Mouse (Mus musculus) gastrocnemius, postnatal 14 days (tissue): ENCODE measurements around the gene Tmem129. TPM values are rescaled to one million over a fixed set of nuclear protein-coding genes. Genes with fewer than 3 reads are reported as not detected.

Experiments
- DNase-seq: peaks from one replicate; pipeline ENCODE4 v3.0.0; 2021; ENCODE audit warnings: mixed read lengths
- intact Hi-C: fragments of 180-260 bp; cut with DNase I; formaldehyde crosslinking; loops from one replicate; pipeline ENCODE4 v1.15.1; 2025; ENCODE audit warnings: low total_unique reads
- total RNA-seq, 2 experiments: library from RNA; stranded (reverse); gene quantifications; 2 replicates each; pipeline ENCODE4 v1.2.3; 2021

The Tmem129 gene
- total RNA-seq, 2 experiments from 2014 or later: 10.5 to 10.9 TPM

- intact Hi-C loops: loop anchor here (5.0 to 10.0 kb wide), 2 partner anchors 38 to 265 kb away; no protein-coding TSS in a partner anchor
These were observed 31.1 kb upstream of the Tmem129 start for GRCm38 (mm10) chr5:33689221-33689844.

DNA sequence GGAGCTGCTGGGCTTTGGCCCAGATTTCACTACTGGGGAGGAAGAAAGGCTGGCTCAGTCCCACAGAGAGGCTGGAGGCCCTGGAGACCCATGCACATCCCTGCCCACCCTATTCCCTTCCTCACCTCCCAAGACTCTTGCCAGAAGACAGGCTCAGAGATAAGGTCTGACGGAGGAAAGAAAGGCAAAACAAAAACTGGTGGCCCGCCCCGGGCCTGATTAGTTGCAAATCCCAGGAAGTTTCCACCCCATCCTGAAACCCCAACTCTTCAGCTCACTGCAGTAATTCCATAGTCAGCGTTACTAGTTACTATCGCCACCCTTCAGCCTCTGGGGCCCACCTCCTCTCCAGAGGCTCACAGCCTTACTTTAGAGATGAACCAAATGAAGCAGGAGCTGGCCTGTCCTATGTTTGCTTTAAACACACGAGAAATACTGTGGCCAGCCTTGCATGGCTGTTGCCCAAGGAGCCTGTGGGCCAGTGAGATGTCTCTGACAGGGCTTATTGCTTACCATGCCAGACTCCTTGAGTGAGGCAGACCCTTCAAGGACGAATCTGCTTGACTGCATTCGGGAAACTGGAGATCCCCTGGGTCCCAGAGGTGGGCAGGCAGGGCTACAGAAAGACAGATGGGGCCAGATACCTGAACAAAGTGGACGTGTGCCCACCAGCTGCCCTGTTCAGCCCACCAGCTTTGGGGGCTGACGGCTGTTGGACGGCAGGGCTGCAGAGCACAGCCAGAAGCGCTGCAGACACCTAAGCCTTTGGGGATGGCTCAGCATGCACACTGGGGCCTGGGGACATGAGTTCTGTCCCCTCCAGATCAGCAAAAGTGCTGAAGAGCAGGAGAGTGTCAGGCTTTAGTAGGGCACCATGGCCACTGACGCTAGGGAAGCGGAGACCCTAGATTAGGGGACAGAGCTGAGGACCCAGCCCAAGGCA is 30.3 kb upstream of the Tmem129 start:
- DNase-seq: no peak
- intact Hi-C loops: loop anchor here (5.0 to 10.0 kb wide), 2 partner anchors 39 to 266 kb away; no protein-coding TSS in a partner anchor

More at GRCm38 (mm10) chr5:33689221-33689844, 31.1 kb upstream of the Tmem129 start:
- no peak for DNase-seq

- DNase-seq: no peak
- intact Hi-C loops: loop anchor here (5.0 to 10.0 kb wide), 2 partner anchors 40 to 268 kb away; no protein-coding TSS in a partner anchor
These were observed 28.9 kb upstream of the Tmem129 start for GRCm38 (mm10) chr5:33687142-33687541.

GRCm38 (mm10) chr5:33684932-33685331 is 26.7 kb upstream of the Tmem129 start:
- intact Hi-C loops: loop anchor here (5.0 to 10.0 kb wide), 2 partner anchors 42 to 270 kb away; no protein-coding TSS in a partner anchor
- no peak for DNase-seq

DNA sequence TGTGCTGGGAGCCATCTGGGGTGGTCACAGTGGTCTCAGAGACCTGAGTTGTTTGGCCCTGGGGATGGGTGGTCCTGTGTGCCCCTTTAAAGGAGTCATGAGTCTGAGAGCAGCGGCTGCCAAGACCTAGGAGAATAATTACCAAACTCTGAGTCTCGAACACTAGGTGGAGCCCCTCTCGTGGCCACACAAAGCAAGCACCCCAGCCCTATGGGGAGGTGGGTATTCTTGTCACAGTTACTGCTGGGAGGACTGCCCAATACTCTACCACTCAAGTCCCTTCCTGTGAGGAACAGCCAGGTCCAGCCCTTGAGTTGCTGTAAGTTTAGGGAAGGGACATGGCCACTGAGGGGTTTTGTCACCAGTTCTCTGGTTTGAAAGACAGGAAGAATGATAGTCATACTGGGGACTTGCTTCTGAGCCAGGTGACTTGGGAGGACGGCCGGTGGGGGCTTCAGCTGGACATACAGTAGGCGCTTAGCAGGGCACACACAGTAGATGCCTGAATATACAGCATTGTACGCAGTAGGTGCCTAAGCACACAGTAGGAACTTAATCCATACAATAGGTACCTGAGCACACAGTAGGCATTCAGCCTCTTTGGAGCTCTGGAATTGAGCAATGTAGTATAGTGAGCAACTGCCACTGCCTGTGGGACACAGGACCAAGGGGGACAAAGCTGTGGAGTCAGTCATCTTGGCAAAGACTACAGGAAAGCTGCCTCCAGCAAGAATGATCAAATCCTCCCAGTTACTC is 25.9 kb upstream of the Tmem129 start:
- intact Hi-C loops: loop anchor here (10.0 kb wide), 1 partner anchor 271 kb away; no protein-coding TSS in a partner anchor
- DNase-seq: no peak

GRCm38 (mm10) chr5:33682963-33683362 is 24.7 kb upstream of the Tmem129 start:
- no peak for DNase-seq
- intact Hi-C loops: loop anchor here (10.0 kb wide), 1 partner anchor 272 kb away; no protein-coding TSS in a partner anchor

DNA sequence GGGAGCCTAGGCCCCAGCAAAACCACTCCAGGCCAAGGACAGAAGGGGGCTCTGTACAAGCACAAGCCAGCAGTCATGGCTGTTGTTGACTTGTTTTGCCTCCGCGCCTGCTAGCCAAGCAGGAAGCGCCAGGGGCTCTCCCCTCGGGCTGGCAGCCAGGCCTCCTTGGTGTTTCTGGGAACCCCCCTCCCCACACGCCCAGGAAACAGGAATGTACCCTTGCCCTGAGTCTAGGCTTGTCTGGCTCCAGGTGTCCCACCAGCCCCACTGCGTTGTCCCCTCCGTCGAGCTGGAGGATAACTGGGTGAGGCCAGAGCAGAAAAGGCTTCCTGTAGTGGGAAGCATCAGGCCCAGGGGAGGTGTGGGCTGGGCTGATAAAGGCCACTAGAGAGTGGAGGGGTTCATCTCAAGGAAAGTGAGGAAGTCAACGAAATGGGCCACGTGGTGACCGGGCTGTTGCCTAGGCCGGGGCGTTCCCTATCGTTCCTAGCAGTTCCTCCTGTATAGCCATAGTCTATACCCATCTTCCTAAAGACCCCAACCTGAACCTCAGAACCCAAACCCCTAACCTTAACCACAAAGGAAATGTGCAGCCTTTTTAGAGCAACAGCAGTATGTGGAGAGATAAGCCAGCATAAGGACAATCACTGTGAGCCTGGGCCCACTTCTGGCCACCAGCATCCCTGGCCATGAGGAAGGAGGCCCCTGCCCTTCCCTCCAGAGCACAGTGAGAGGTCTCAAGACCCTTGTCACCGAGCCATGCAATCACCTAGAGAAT is 23.6 kb upstream of the Tmem129 start:
- no peak for DNase-seq
- intact Hi-C loops: loop anchor here (10.0 kb wide), 1 partner anchor 273 kb away; no protein-coding TSS in a partner anchor

DNA sequence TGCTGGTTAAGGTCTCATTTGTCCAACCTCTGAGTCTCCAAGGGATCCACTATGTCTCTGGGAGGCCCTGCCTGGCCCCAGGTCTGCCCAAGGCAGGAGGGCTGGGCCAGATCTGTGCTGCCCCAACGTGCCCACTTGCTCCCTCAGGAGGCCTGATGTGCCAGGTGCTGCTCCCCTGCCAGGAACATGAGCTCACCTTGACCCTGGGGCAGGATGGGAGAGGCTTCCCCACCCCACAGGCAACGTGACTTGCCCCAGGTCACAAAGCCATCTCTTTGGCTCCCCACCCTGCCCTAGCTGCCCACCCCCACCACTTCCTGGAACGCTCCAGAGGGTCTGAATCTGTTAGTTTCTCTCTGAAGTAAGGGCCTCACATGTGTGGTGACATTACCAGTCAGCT is 22.8 kb upstream of the Tmem129 start:
- no peak for DNase-seq
- intact Hi-C loops: loop anchor here (10.0 kb wide), 1 partner anchor 274 kb away; no protein-coding TSS in a partner anchor

DNA sequence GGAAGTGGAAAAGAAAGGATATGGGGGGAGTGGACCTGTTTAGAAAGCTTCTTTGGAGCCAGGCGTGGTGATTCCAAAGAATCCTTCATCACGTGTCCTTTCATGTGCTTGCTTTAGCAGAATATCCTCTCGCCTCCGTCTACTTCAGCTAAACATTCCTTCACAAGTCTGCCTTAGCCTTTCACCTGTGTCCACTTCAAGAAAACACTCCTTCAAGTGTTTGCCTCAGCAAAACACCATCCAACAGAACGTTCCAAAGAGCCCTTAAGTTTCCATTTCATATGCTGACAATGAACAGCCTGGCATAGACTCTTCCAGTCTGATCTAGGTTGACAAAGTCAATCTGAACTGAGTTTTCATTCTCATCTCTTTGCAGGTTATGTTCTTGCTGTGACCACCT is 20.0 kb upstream of the Tmem129 start:
- intact Hi-C loops: no loop called here
- no peak for DNase-seq

DNA sequence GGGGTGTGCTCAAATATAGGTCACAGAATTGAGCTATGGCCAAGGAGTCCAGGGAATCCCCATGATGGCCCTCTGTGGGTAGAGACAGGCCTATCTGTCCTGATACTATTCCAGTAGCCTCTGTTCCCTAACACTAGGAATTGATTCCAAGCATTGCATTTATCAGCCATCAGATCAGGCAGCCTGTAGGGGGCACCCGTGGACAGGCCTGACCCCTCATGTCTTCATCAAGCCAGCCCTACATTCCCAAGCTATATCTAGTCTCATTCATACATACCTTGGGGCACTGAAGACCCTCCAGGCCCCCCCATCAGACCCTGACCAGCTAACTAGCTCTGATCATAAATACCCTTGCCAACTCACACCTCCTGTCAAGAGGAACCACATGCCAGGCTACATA is 17.7 kb upstream of the Tmem129 start:
- intact Hi-C loops: loop anchor here (2.0 kb wide), 1 partner anchor 63 kb away; no protein-coding TSS in a partner anchor
- peak; percentile 64 for DNase-seq

- DNase-seq: peak; percentile 54
- intact Hi-C loops: loop anchor here (2.0 kb wide), 1 partner anchor 64 kb away; no protein-coding TSS in a partner anchor
These were observed 16.2 kb upstream of the Tmem129 start for GRCm38 (mm10) chr5:33674439-33674838.

GRCm38 (mm10) chr5:33671659-33672058 is 13.4 kb upstream of the Tmem129 start:
- no peak for DNase-seq
- intact Hi-C loops: no loop called here

DNA sequence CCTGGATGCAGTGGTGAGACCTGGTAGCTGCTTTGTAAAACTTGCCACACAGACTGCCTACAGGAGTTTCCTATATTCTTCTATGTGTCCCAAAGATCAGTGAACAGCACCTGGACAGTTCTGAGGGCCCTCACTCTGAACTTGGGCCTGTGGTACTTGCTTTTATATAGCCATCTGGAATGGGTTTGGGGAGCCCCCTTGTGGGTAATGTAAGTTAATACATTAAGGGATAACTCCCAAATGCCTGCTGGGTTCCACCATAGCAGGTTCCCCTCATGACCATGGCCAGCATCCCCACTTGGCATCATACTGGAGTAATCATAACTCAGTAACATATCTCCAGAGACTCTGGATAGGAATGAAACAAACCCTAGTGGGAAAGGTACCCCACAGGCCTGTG is 10.0 kb upstream of the Tmem129 start:
- DNase-seq: no peak

DNA sequence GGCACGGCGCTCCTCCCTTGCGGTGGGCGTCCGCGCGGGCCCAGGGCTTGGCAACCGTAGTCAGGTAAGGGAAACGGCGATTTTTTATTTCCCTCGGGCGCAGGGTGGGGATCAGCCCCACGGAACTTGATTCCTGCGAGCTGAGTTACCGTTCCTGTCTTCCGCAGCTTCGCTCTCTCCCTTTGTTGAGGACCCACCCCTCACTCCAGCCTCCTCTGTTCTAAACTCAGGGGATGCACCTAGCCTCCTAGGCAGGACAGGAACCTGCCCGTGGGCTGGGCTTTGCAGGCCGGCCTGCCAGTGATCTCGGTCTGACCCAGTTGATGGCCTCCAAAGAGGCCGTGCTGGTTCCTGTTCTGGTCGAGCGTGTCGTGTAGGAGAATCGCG is 441 bp upstream of the Tmem129 start:
- no peak for DNase-seq
- intact Hi-C loops: no loop called here

More for the DNA sequence above, 10.0 kb upstream of the Tmem129 start:
- intact Hi-C loops: no loop called here

DNA sequence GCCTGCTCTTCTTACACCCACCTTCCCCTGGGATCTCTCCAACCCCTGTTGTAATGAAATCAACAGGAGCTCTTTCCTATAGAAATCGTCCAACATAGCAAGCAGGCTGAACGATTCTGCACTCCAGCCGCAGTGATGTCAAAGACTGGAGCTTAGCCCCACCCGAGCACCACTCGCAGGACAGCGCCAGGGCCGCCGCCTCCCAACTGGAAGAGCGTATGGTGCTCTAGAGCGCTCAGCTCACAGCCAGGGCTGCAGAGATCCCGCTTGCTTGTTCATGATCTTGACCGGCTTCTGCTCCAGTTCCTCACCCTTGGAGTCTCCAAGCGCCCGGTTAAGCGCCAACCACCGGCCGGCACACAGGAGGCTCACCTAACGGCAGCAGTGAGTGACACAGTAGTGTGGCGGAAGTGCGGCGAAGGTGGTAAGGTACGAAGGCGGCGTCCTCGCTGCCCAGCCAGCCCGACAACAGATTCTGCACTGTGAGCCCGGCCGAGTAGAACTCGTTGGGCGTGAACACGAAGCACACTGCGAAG is 897 bp downstream of the Tmem129 start:
- intact Hi-C loops: no loop called here
- DNase-seq: peak; percentile 64

- intact Hi-C loops: no loop called here
- no peak for DNase-seq
These were observed 1.5 kb downstream of the Tmem129 start for GRCm38 (mm10) chr5:33656739-33657138.

DNA sequence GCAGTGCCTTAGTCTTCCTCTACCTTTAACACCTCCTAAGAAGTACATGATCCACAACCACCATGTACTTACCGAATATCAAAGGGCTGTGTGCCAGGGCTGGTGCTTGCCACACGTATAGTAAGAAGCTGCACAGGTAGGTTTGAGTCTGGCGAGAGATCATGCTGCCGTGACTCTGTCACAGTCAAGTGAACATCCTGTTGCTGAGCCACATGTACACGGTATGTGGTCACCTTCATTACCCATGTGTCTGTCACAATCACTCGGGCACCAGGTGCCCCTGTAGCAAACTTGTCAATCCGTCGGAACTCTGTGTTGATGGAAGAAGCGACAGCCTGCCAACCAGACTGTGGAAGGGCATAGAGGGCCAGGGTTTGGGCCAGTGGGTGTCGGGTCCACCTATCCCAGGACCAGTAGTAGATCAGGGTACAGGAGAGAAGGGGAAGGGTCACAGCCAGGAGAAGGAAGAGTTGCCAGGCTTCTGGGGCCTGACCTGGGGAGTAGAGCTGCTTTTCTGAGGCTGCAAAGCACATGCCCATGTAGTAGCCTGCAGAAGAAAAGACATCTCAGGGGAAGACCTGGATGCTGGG is 2.9 kb downstream of the Tmem129 start:
- intact Hi-C loops: no loop called here
- no peak for DNase-seq

GRCm38 (mm10) chr5:33654424-33654823 is 3.8 kb downstream of the Tmem129 start:
- DNase-seq: peak; percentile 12
- intact Hi-C loops: no loop called here
